Mouse (Mus musculus) CH12.LX (cell line): ENCODE measurements around the gene Olfr599. TPM values are rescaled to one million over a fixed set of nuclear protein-coding genes. Genes with fewer than 3 reads are reported as not detected.
"Not testable (repeated sequence)": the region's sequence is repeated elsewhere in the genome, so short reads cannot be mapped to it uniquely, and the experiment has no call there.

Experiments used
- DNase-seq: peaks from one replicate; pipeline ENCODE4 v3.0.0-alpha.2; 2013; ENCODE audit errors: extremely low read depth
- H3K27ac ChIP-seq: 2 replicates; pipeline ENCODE4 v1.5.1; 2012; ENCODE audit warnings: low read depth, mild to moderate bottlenecking, control low read depth, moderate library complexity; ENCODE audit not compliant: insufficient read depth
- H3K27me3 ChIP-seq: replicated peaks from 2 replicates; pipeline ENCODE3; 2012; ENCODE audit warnings: inconsistent platforms
- H3K36me3 ChIP-seq, 2 experiments: replicated peaks in 1 of 2; 2 replicates each; pipeline versions ENCODE3 to v1.6.1; 2012; ENCODE audit warnings: inconsistent platforms in 1 of 2, low read length in 1 of 2, mild to moderate bottlenecking in 1 of 2, mixed read lengths in 1 of 2, moderate library complexity in 1 of 2; ENCODE audit not compliant: control insufficient read depth in 1 of 2, insufficient read depth in 1 of 2
- H3K4me1 ChIP-seq, 2 experiments: 2 replicates each; pipeline ENCODE4 v1.6.1; 2012; ENCODE audit warnings: inconsistent platforms in 1 of 2, moderate library complexity in 1 of 2; ENCODE audit not compliant: insufficient read depth in 2 of 2, control insufficient read depth in 1 of 2
- H3K4me2 ChIP-seq: 2 replicates; pipeline ENCODE4 v1.6.1; 2012; ENCODE audit warnings: low read depth, mild to moderate bottlenecking, control low read depth; ENCODE audit not compliant: poor library complexity, insufficient read depth, severe bottlenecking
- H3K4me3 ChIP-seq, 3 experiments: fragments of 150-350 bp in 1 of 3; sonication (generic) in 1 of 3; replicated peaks in 1 of 3; 2 replicates each; pipeline versions ENCODE3 to v1.5.1; 2011 to 2012; ENCODE audit warnings: low read depth in 2 of 3, low read length in 2 of 3, mild to moderate bottlenecking in 2 of 3, moderate library complexity in 2 of 3, control low read depth in 1 of 3, improper control_type of control experiment in 1 of 3, inconsistent platforms in 1 of 3, mixed read lengths in 1 of 3; ENCODE audit not compliant: poor library complexity in 1 of 3
- H3K79me2 ChIP-seq: replicated peaks from 2 replicates; pipeline ENCODE4 v1.6.1; 2012; ENCODE audit warnings: mild to moderate bottlenecking, moderate library complexity; ENCODE audit not compliant: control insufficient read depth, poor library complexity, insufficient read depth, severe bottlenecking; ENCODE audit errors: extremely low read depth
- H3K9ac ChIP-seq: 2 replicates; pipeline ENCODE4 v1.6.1; 2012; ENCODE audit warnings: low read depth, mild to moderate bottlenecking, control low read depth, moderate library complexity; ENCODE audit not compliant: insufficient read depth
- H3K9me3 ChIP-seq: replicated peaks from 2 replicates; pipeline ENCODE3; 2012; ENCODE audit warnings: low read length, inconsistent platforms, mixed read lengths
- CHD1 ChIP-seq: IDR thresholded peaks from 2 replicates; pipeline ENCODE4 v1.6.1; 2012; ENCODE audit warnings: low read depth, low read length, improper control_type of control experiment, inconsistent platforms
- CHD2 ChIP-seq: IDR thresholded peaks from 2 replicates; pipeline ENCODE4 v1.6.1; 2011; ENCODE audit warnings: low read length, improper control_type of control experiment
- CTCF ChIP-seq, 2 experiments: IDR thresholded peaks in 1 of 2; conservative IDR thresholded peaks in 1 of 2; 2 replicates each; pipeline ENCODE4 v1.5.1; 2011 to 2012; ENCODE audit warnings: low read depth in 2 of 2, low read length in 2 of 2, improper control_type of control experiment in 1 of 2, inconsistent platforms in 1 of 2, mild to moderate bottlenecking in 1 of 2, moderate library complexity in 1 of 2
- ELF1 ChIP-seq: IDR thresholded peaks from 2 replicates; pipeline ENCODE4 v1.6.1; 2014; ENCODE audit warnings: low read depth, mild to moderate bottlenecking, inconsistent platforms, low read length, improper control_type of control experiment
- EP300 ChIP-seq: IDR thresholded peaks from 2 replicates; pipeline ENCODE4 v1.6.1; 2011; ENCODE audit warnings: low read length, improper control_type of control experiment
- JUND ChIP-seq: conservative IDR thresholded peaks from 2 replicates; pipeline ENCODE4 v1.6.1; 2011; ENCODE audit warnings: low read depth, low read length, improper control_type of control experiment
- KAT2A ChIP-seq: IDR thresholded peaks from 2 replicates; pipeline ENCODE4 v1.6.1; 2012; ENCODE audit warnings: low read length, improper control_type of control experiment, inconsistent platforms; ENCODE audit not compliant: insufficient replicate concordance
- MAZ ChIP-seq: IDR thresholded peaks from 2 replicates; pipeline ENCODE4 v1.6.1; 2012; ENCODE audit warnings: low read depth, mild to moderate bottlenecking, inconsistent platforms, low read length, improper control_type of control experiment, moderate library complexity
- MXI1 ChIP-seq: IDR thresholded peaks from 2 replicates; pipeline ENCODE4 v1.6.1; 2011; ENCODE audit warnings: mild to moderate bottlenecking, low read depth, low read length, improper control_type of control experiment
- NRF1 ChIP-seq: IDR thresholded peaks from 2 replicates; pipeline ENCODE4 v1.6.1; 2014; ENCODE audit warnings: low read depth, mild to moderate bottlenecking, inconsistent platforms, low read length, improper control_type of control experiment, moderate library complexity
- PAX5 ChIP-seq: IDR thresholded peaks from 2 replicates; pipeline ENCODE4 v1.6.1; 2012; ENCODE audit warnings: low read length, inconsistent platforms, mixed read lengths
- POLR2A ChIP-seq: IDR thresholded peaks from 2 replicates; pipeline ENCODE4 v1.6.1; 2011; ENCODE audit warnings: low read depth, mild to moderate bottlenecking, improper control_type of control experiment, low read length
- RAD21 ChIP-seq: IDR thresholded peaks from 2 replicates; pipeline ENCODE4 v1.6.1; 2011; ENCODE audit warnings: low read depth, mild to moderate bottlenecking, low read length, improper control_type of control experiment, moderate library complexity
- SIN3A ChIP-seq: IDR thresholded peaks from 2 replicates; pipeline ENCODE4 v1.6.1; 2012; ENCODE audit warnings: low read length, improper control_type of control experiment, inconsistent platforms
- SMC3 ChIP-seq: IDR thresholded peaks from 2 replicates; pipeline ENCODE4 v1.6.1; 2011; ENCODE audit warnings: low read depth, low read length, improper control_type of control experiment
- TBP ChIP-seq: conservative IDR thresholded peaks from 2 replicates; pipeline ENCODE4 v1.6.1; 2011; ENCODE audit warnings: low read depth, low read length, improper control_type of control experiment
- USF2 ChIP-seq: conservative IDR thresholded peaks from 2 replicates; pipeline ENCODE4 v1.6.1; 2011; ENCODE audit warnings: low read depth, low read length, improper control_type of control experiment
- ZKSCAN1 ChIP-seq: IDR thresholded peaks from 2 replicates; pipeline ENCODE4 v1.6.1; 2012; ENCODE audit warnings: low read depth, inconsistent platforms, low read length, improper control_type of control experiment, borderline replicate concordance
- ZNF384 ChIP-seq: IDR thresholded peaks from 2 replicates; pipeline ENCODE4 v1.6.1; 2012; ENCODE audit warnings: low read depth, low read length, improper control_type of control experiment, inconsistent platforms
- dilution Hi-C: fragments of 300-500 bp; cut with MboI; formaldehyde crosslinking; loops from 2 replicates; pipeline ENCODE4 v1.14.3; 2020; ENCODE audit warnings: low sequenced_read_pairs; ENCODE audit not compliant: extremely low pct_unique_long_range_greater_than_20kb, extremely low pct_ligation_motif_present
- in situ Hi-C: fragments of 300-500 bp; cut with MboI; formaldehyde crosslinking; loops from 3 replicates; pipeline ENCODE4 v1.14.3; 2019; ENCODE audit warnings: low sequenced_read_pairs, low pct_ligation_motif_present, low pct_unique_long_range_greater_than_20kb, mixed read lengths
- polyA plus RNA-seq: library from polyadenylated mRNA; unstranded; fragments of >175 nt; gene quantifications from 2 replicates; pipeline ENCODE4 v1.2.1, GENCODE M21; 2012; ENCODE audit warnings: low read depth; ENCODE audit not compliant: insufficient read length
- total RNA-seq, 2 experiments: library from RNA; depleted of rRNA; stranded (reverse); fragments of 300-350 nt in 1 of 2; fragments of >200 nt in 1 of 2; gene quantifications; 2 replicates each; pipeline ENCODE4 v1.2.3; 2012 to 2014

Olfr599 gene
- total RNA-seq (2012; rRNA removed) (not detected in 2 replicates), total RNA-seq (2014; rRNA removed) (not detected in 2 replicates), polyA plus RNA-seq (not detected in 2 replicates)

GRCm38 (mm10) chr7:103335617-103336016 lies at the start of gene Olfr599:
Gene Olfr599 (plus strand): TSS chr7:103335917.
- dilution Hi-C loops (no loop called here), in situ Hi-C loops (no loop called here)
- no peaks in the 10 kb centered on the region for H3K36me3 ChIP-seq
- TF ChIP-seq ZNF384 (no peak), MXI1 (no peak), PAX5 (no peak), ZKSCAN1 (no peak), POLR2A (no peak), CTCF (conservative IDR thresholded peaks at IDR 0.05 in 1 of 2, IDR thresholded peaks at IDR 0.05 in 1 of 2; ENCODE audit: low read depth in 2 of 2, low read length in 2 of 2) (no peak), EP300 (no peak), USF2 (no peak)
- no peak for DNase-seq
- no peaks in the 10 kb centered on the region for H3K27me3 ChIP-seq
- no peak within 1 kb of the TSS for H3K27ac ChIP-seq
- H3K4me1 ChIP-seq, result no peaks in the 10 kb centered on the region
- no peaks in the 10 kb centered on the region for H3K79me2 ChIP-seq
- H3K4me3 ChIP-seq, result no peak within 1 kb of the TSS
- H3K9me3 ChIP-seq, result no peaks in the 10 kb centered on the region
- no peak within 1 kb of the TSS for H3K9ac ChIP-seq
- no peak within 1 kb of the TSS for H3K4me2 ChIP-seq

GRCm38 (mm10) chr7:103305348-103305747 lies 30.4 kb upstream of the Olfr599 start, which contains the start of gene Olfr596:
Gene Olfr596 (plus strand): TSS chr7:103305648.
- H3K4me1 ChIP-seq, in situ Hi-C loops, H3K9me3 ChIP-seq, dilution Hi-C loops, H3K27ac ChIP-seq, H3K36me3 ChIP-seq, H3K27me3 ChIP-seq, H3K4me2 ChIP-seq, DNase-seq, H3K4me3 ChIP-seq, H3K9ac ChIP-seq, H3K79me2 ChIP-seq: not testable (repeated sequence)

GRCm38 (mm10) chr7:103316015-103316414 lies 19.7 kb upstream of the Olfr599 start, which contains the start of gene Olfr597:
Gene Olfr597 (plus strand): TSS chr7:103316315.
- H3K27ac ChIP-seq, H3K79me2 ChIP-seq, H3K36me3 ChIP-seq, H3K4me2 ChIP-seq, in situ Hi-C loops, dilution Hi-C loops, H3K4me3 ChIP-seq, H3K9ac ChIP-seq, H3K27me3 ChIP-seq, H3K4me1 ChIP-seq, DNase-seq, H3K9me3 ChIP-seq: not testable (repeated sequence)

GRCm38 (mm10) chr7:103323268-103323667 lies 12.4 kb upstream of the Olfr599 start, which contains the start of gene Olfr598:
Gene Olfr598 (plus strand): TSS chr7:103323568.
- Histone ChIP-seq H3K36me3 (no peaks in the 10 kb centered on the region), H3K9me3 (no peaks in the 10 kb centered on the region), H3K79me2 (no peaks in the 10 kb centered on the region), H3K27ac (no peak within 1 kb of the TSS), H3K4me2 (no peak within 1 kb of the TSS), H3K4me1 (no peaks in the 10 kb centered on the region), H3K4me3 (no peak within 1 kb of the TSS), H3K27me3 (no peaks in the 10 kb centered on the region), H3K9ac (no peak within 1 kb of the TSS)
- dilution Hi-C loops, result no loop called here
- no peak for DNase-seq
- no peak for TF ChIP-seq TBP
- TF ChIP-seq ZNF384, result no peak
- TF ChIP-seq NRF1, result no peak
- TF ChIP-seq CHD1, result no peak
- TF ChIP-seq PAX5, result no peak
- no peak for TF ChIP-seq JUND
- no peak for TF ChIP-seq SIN3A
- TF ChIP-seq CHD2, result no peak
- no peak for TF ChIP-seq MAZ
- no peak for TF ChIP-seq RAD21
- no peak for TF ChIP-seq POLR2A
- no peak for TF ChIP-seq ELF1
- no peak for TF ChIP-seq SMC3
- TF ChIP-seq KAT2A, result no peak
- in situ Hi-C loops, result no loop called here
